Mouse (Mus musculus) stomach, postnatal 0 days (tissue): ENCODE data around the gene Arhgap17. TPM values are rescaled to one million over a fixed set of nuclear protein-coding genes. Genes with fewer than 3 reads are reported as not detected.

Experiments
- ATAC-seq: fragments of 200-750 bp; cut with Nextera tagmentation; 2 replicates; pipeline ENCODE4 v1.8.0; 2017; ENCODE audit not compliant: low FRiP score, low TSS enrichment
- DNase-seq: peaks from one replicate; pipeline ENCODE4 v3.0.0-alpha.2; 2016; ENCODE audit warnings: low spot score
- H3K27ac ChIP-seq: fragments of 300-500 bp; sonication (generic); replicated peaks from 2 replicates; pipeline ENCODE4 v1.5.1; 2014; ENCODE audit warnings: mild to moderate bottlenecking, control low read depth
- H3K27me3 ChIP-seq: fragments of 300-500 bp; sonication (generic); 2 replicates; pipeline ENCODE4 v1.6.1; 2014; ENCODE audit warnings: low read length; ENCODE audit not compliant: control insufficient read depth, insufficient read depth
- H3K36me3 ChIP-seq: fragments of 300-500 bp; sonication (generic); 2 replicates; pipeline ENCODE4 v1.6.1; 2014; ENCODE audit warnings: low read length, mixed read lengths; ENCODE audit not compliant: control insufficient read depth, insufficient read depth
- H3K4me1 ChIP-seq: fragments of 300-500 bp; sonication (generic); replicated peaks from 2 replicates; pipeline ENCODE4 v1.6.1; 2014; ENCODE audit warnings: antibody characterized with exemption; ENCODE audit not compliant: control insufficient read depth, insufficient read depth
- H3K4me2 ChIP-seq: fragments of 300-500 bp; sonication (generic); replicated peaks from 2 replicates; pipeline ENCODE4 v1.6.1; 2014; ENCODE audit warnings: low read depth, mild to moderate bottlenecking, control low read depth, moderate library complexity
- H3K4me3 ChIP-seq: fragments of 300-500 bp; sonication (generic); 2 replicates; pipeline ENCODE4 v1.5.1; 2014; ENCODE audit warnings: low read depth, low read length, control low read depth
- H3K9ac ChIP-seq: fragments of 300-500 bp; sonication (generic); 2 replicates; pipeline ENCODE4 v1.6.1; 2014; ENCODE audit warnings: mild to moderate bottlenecking, low read length, control low read depth, mixed read lengths
- H3K9me3 ChIP-seq: fragments of 300-500 bp; sonication (generic); 2 replicates; pipeline ENCODE4 v1.6.1; 2016; ENCODE audit warnings: low read length; ENCODE audit not compliant: control insufficient read depth
- CTCF ChIP-seq: IDR thresholded peaks from 2 replicates; pipeline ENCODE4 v1.5.1; 2016; ENCODE audit warnings: antibody characterized with exemption, low read depth, mild to moderate bottlenecking, moderate library complexity
- EP300 ChIP-seq: optimal IDR thresholded peaks from 2 replicates; pipeline ENCODE3; 2016; ENCODE audit warnings: antibody characterized with exemption
- WGBS: fragments of 180-500 bp; shearing (Covaris S2); extraction: QIAGEN DNeasy Blood & Tissue Kit; methylation state at CpG from one replicate; pipeline ENCODE4 v1.1.7; 2014; 5-methylcytosine and 5-hydroxymethylcytosine counted together
- polyA plus RNA-seq: library from polyadenylated mRNA; unstranded; fragments of >200 nt; fragmentation: Nextera tagmentation; extraction: Ambion mirVana; gene quantifications from 2 replicates; pipeline ENCODE4 v1.2.1, GENCODE M21; 2015

Gene Arhgap17
- polyA plus RNA-seq, 1 experiment from 2014 or later: 8.0 TPM

DNA sequence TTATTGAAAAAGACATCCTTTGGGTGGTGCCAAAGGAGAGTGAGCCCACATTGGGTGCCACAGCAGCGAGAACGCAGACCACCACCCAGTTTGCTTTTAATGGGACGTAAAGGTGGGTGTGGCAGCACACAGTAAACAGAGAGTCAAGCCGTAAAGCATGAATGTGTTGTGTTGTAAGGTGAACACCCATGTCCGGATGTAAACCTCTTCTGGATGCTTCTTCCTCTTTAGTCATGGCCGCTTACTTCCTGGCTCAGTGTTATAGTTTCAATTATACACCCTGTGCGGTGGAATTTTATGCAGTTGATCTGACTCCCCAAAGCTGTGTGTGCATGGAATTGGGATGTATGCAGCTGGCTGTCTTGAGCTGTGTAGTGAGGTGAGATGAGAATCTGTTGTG, 127.5 kb downstream of the Arhgap17 start:
- Histone ChIP-seq H3K4me1 (no peaks in the 10 kb centered on the region), H3K9ac (no peak overlapping the region), H3K4me2 (no peak overlapping the region), H3K9me3 (no peaks in the 10 kb centered on the region), H3K36me3 (no peaks in the 10 kb centered on the region), H3K4me3 (no peak overlapping the region), H3K27me3 (no peaks in the 10 kb centered on the region), H3K27ac (no peak overlapping the region)
- 78% methylated on average over 7 of the region's 7 CpGs for WGBS
- TF ChIP-seq EP300 (no peak), CTCF (no peak)
- no peak for DNase-seq
- ATAC-seq: no peak

DNA sequence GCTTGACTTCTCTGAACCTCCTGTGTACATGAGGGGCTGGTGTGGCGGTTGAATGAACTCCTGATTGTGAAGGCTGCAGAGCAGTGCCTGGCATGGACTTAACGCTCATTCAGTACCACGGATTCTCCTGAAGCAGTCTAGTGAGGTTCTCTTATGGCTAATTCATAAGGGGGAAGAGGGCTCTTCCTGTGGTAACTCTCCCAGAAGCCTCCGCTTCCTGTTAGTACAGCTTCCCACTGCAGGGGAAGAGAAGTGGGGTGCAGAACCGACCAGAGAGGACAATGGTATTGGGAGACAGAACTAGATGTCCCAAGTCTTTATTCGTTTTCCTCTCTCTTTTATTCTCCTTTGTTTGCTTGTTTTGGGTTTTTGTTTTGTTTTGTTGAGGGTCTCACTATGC, 129.7 kb downstream of the Arhgap17 start:
- Histone ChIP-seq H3K4me2 (no peak overlapping the region), H3K4me1 (no peaks in the 10 kb centered on the region), H3K27ac (no peak overlapping the region), H3K9ac (no peak overlapping the region), H3K9me3 (no peaks in the 10 kb centered on the region), H3K4me3 (no peak overlapping the region), H3K36me3 (no peaks in the 10 kb centered on the region), H3K27me3 (no peaks in the 10 kb centered on the region)
- TF ChIP-seq CTCF: no peak
- no peak for TF ChIP-seq EP300
- WGBS: 69% methylated on average over 6 of the region's 6 CpGs
- ATAC-seq (no peak), DNase-seq (no peak)

DNA sequence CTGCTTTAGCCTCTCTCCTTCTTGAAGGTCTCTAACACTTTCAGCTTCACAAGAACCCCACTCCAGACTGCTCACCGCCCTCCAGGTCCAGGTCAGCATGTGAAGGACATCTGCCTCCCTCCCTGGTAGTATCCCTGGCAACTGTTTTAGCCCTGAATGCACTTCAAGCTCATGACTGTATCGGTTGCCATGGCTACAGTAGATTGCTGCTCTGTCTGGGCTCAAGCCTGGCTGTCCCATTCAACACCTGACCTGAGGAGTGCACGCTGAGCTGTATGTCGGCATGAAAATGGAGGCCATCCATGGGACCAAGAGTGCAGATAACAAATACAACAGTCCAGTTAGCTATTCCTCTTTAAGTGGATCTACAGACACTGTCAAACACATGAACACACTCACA, 131.1 kb downstream of the Arhgap17 start:
- Histone ChIP-seq H3K27me3 (no peaks in the 10 kb centered on the region), H3K27ac (no peak overlapping the region), H3K4me2 (no peak overlapping the region), H3K36me3 (no peaks in the 10 kb centered on the region), H3K9me3 (no peaks in the 10 kb centered on the region), H3K4me1 (no peaks in the 10 kb centered on the region), H3K4me3 (no peak overlapping the region), H3K9ac (no peak overlapping the region)
- TF ChIP-seq CTCF: no peak
- TF ChIP-seq EP300: no peak
- DNase-seq (no peak), ATAC-seq (no peak)
- WGBS: 73% methylated on average over 4 of the region's 4 CpGs

DNA sequence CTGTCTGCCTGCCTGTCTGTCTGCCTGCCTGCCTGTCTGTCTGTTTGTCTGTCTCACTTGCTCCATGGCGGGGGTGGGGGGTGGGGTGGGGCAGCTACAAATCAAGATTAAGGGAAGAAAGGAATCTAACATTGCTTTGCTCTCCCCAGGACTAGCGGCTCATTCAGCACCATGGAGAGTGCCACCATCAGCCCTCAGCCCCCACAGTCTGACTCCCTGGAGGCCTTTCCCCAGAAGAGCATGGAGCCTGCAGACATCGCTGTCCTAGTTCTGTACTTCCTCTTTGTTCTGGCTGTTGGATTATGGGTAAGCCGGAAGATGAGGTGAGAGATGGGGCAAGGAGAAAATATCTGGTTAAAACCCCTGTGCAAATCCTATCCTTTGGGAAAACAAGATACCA, 134.3 kb downstream of the Arhgap17 start:
- no peak overlapping the region for H3K9ac ChIP-seq
- WGBS: 24% methylated on average over 4 of the region's 4 CpGs
- no peaks in the 10 kb centered on the region for H3K36me3 ChIP-seq
- H3K9me3 ChIP-seq: no peaks in the 10 kb centered on the region
- no peaks in the 10 kb centered on the region for H3K4me1 ChIP-seq
- H3K4me3 ChIP-seq: no peak overlapping the region
- H3K4me2 ChIP-seq: no peak overlapping the region
- ATAC-seq: no peak
- TF ChIP-seq EP300: no peak
- TF ChIP-seq CTCF: no peak
- no peaks in the 10 kb centered on the region for H3K27me3 ChIP-seq
- DNase-seq: peak; percentile 46
- no peak overlapping the region for H3K27ac ChIP-seq

Other genes starting within 250 kb of the Arhgap17 start
- 35.8 and 44.2 TPM in 2 replicates for gene Tnrc6a, start 246.0 kb downstream of the Arhgap17 start, polyA plus RNA-seq
- 0.06 TPM in 1 of 2 replicates, not detected in the other for gene Slc5a11, start 155.1 kb downstream of the Arhgap17 start, polyA plus RNA-seq
- gene Lcmt1, start 131 bp downstream of the Arhgap17 start, polyA plus RNA-seq: 27.2 and 27.8 TPM in 2 replicates
- gene Aqp8, start 92.4 kb upstream of the Arhgap17 start, polyA plus RNA-seq: 0.06 and 0.13 TPM in 2 replicates
- gene Zkscan2, start 130.5 kb upstream of the Arhgap17 start, polyA plus RNA-seq: 0.25 and 0.28 TPM in 2 replicates